Mouse (Mus musculus) lung, adult 2 months (tissue): ENCODE results near the gene Bag5.

Experiments used
- CTCF ChIP-seq: fragments of 200-500 bp; IDR thresholded peaks from 2 replicates; pipeline ENCODE4 v1.5.1; 2011; ENCODE audit warnings: mild to moderate bottlenecking, low read length, control low read depth; ENCODE audit not compliant: insufficient read depth
- POLR2A ChIP-seq: fragments of 200-500 bp; IDR thresholded peaks from 2 replicates; pipeline ENCODE4 v1.6.1; 2011; ENCODE audit warnings: low read depth, mild to moderate bottlenecking, control low read depth, low read length, borderline replicate concordance; ENCODE audit errors: extremely low read depth

DNA sequence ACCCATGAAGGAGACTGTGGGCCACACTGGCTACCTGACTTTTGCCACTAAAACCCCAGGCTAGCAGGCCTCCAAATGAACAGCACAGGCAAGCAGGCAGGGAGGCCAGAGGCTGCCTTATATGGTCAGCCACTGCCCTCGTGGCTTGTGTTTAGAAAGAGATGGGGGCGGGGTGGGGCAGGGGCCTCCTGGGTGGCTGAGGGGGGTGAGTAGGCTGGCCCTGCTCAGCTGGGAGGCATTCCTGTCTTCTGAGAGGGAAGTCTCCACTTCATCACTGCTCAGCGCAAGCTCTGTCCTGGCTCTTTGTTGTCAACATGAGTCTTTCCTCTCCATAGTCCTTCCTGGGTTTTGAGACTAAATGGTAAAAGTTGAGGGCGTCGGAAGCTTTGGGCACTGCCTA lies 30.3 kb downstream of the Bag5 start:
- TF ChIP-seq CTCF = no peak
- TF ChIP-seq POLR2A = peak; percentile 24; the same call in 1 of the 2 replicates
